Mouse (Mus musculus) gastrocnemius, adult 18-20 months (tissue): ENCODE measurements around the gene Fbxo39. TPM values are rescaled to one million over a fixed set of nuclear protein-coding genes. Genes with fewer than 3 reads are reported as not detected.
A peak's percentile ranks its signal among the peaks of the same experiment; 100 is the strongest.

Source experiments
- DNase-seq: peaks from one replicate; pipeline ENCODE4 v3.0.0; 2021; ENCODE audit warnings: low spot score
- long read RNA-seq, 2 experiments: library from polyadenylated mRNA; stranded (forward); transcript quantifications; one replicate each; pipeline ENCODE4 v2.0.0; 2021
- total RNA-seq, 2 experiments: library from RNA; stranded (reverse); gene quantifications; 2 replicates each; pipeline ENCODE4 v1.2.3; 2021

Gene Fbxo39
- not detected for total RNA-seq
- long read RNA-seq, experiment 1, result 0 reads
- long read RNA-seq, experiment 2, result 0 reads

DNA sequence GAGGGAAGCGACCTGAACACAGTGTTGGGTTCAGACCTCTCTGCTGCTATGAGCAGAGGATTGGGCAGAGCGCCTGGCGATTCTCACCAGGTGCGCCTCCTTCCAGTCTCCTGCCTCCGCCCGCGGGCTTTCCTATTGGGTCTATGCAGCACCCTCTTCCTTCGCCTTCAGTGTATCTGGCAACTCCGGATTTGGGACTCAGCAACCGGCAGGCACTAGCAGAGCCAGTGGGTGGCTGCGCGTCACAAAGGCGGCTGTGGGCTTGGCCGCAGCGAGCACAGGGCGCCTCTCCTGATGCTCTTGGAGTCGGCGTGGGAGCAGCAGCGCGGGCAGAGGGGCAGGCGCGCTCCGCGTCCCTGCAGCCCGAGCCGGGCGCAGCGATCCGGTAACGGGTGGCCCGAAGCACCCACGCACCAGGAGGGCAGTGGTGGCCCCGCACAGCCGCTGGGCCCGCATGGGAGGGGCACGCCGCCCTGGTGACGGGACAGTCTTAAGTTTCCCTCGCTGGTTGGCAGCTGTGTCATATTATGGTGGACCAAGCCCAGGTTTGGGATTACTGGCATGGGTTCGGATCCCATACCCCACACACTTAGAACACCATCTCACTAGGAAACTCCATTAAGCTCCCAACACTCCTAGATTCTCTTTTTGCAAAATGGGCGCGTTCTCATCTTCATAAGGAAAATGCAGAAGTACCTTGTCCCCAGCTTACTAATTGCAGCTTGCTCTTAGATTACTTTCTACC, at the start of gene Fbxo39:
TSS of gene Fbxo39 (plus strand) at position 294 of the 745 bp plus-strand sequence.
- no peak for DNase-seq

DNA sequence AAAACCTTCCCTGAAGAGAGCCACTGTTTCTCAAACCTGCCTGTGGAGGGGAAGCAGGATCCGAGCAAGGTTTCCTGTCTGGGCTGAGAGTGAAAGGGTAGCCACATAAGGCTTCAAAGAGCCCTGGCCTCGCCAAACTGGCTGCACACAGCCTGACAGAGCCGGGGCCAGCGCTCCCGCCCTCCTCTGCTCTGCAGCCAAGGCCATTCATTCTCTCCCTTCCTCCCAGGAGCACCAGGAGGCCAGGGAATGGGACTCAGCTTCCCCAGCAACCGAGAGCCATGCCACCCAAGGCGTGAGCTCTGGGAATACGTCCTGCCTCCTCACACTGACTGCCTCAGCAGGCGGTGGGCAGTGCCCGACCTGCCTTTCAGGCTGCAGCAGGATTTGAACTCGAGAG, 48.8 kb upstream of the Fbxo39 start:
- peak; percentile 3 for DNase-seq

DNA sequence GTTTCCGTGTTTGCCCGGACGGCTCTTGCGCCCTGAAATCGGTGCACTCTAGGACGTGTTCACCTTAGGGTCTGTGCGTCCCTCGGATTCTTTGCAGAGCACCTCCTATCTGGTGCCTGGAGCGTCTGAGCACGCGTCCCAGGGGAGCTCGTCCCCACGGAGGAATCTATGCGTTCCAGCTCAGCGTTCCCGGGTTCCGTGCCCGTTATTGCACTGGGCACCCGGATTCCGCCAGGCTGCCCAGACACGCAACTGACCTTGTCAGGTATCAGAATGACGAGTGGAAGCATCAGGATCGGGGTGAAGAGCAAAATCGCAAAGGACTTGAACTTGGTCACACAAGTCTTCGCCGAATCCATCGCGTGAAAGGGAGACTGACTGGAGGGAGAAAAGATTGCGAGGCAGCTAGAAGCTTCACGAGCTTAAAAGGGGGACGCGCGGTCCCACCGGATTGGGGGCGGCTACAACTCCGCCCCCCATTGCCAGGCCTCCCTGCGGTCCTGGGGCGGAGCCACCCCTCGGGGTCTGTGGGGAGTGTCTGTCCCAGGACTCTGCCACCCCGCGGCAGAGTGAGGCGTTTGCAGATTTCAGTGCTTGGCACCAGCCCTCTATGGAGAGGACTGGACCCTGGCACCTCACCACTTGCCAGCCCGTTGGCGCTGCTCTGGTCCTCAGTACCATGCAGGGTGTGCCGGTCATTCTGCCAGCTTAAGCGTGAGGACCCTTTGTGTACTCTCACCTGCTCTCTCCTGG, 47.9 kb upstream of the Fbxo39 start:
- DNase-seq, result peak; percentile 30

DNA sequence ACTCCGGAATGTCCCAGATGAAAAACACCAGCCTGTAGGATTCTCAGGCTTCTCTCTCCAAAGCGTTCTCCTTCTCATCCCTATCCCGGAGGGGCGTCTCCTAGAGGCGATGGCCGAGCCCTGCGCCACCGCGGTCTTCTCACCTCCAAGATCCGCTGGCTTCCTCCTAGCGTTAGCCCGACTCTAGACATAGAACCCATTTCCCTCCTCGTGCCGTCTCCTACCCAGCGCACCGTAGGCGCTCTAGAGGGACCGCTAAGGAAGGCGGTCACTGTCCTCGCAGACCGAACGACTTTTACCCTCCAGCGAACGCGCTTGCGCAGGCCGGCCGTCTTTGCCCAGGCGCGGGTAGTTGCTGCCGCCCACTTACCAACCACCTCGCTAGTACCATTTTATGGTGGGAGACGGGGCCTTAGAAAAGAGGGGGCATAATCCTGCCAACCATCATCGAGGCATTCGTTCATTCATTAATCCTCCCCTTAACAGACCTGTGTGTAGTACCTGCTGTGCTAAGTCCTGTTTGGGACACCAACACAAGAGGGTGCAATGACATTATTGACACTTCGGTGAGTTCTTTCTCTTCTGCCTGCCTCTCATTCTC, 47.2 kb upstream of the Fbxo39 start, which contains the start of gene Slc13a5:
TSS of gene Slc13a5 (minus strand) at position 263 of the 601 bp plus-strand sequence.
- DNase-seq, result no peak

DNA sequence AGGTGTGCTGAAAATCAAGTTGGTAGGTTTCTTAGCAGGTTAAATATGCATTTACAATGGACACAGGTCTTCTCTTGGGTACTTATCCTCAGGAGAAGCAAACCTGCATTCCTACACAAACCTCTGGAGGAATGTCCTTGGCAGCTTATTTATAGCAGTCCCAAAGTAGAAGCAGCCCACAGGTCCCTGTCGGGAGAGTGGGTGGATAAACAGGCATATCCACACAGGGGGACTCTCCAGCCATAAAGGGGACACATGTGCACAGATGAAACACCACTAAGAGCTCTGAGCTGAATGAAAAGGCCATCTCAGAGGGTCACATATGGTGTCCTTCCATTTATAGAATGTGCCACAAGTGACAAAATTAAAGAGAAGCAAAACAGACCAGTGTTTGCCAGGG, 42.5 kb upstream of the Fbxo39 start:
- DNase-seq, result no peak

DNA sequence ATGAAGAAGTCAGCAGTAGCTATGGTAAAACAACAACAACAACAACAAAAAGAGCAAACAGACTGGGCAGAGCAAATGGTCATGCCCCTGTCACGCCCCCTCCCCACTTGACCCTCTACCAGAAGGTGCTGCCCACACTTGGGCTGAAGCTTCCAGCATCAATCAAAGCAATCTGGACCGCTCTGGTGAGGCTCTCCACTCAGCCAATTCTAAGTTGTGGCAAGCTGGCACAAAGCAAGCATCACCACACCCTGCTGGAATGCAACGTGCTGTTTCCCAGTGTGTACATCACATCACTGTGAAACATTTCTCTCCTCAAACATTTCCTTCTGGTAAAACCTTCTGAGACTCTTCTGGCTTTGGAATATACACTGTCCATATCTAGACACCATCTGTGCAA, 40.9 kb upstream of the Fbxo39 start:
- no peak for DNase-seq

DNA sequence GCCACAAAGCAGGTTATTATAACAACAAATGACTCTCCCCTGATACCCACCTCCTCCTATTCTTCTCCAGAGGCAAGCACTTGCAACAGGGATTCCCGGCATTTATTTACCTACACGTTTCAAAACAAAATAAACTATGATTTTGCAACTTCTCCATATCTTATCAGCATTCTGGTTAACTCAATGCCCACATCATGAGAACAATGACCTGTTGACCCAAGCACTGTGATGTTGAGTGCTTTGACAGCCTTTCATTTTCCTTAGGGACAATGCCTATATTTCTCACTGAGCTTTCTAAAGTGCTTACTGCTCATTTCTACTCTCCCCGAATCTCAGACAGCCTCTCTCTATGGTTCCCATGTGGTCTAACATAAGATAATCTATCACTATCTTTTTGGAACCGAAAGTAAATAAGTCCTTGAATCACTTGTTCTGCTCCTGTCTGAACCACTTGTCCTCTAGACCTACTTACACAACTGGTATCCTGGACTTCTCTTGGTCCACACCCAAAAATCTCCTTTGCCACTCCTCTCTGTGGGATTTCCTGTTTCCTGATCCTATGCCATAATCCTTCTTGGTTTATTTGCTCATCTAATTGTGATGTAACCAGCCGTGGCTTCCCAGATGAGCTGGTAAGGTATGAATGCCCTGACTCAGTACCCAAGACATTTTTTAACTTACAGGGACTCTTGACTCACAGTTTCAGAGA, 32.9 kb upstream of the Fbxo39 start:
- DNase-seq, result no peak

DNA sequence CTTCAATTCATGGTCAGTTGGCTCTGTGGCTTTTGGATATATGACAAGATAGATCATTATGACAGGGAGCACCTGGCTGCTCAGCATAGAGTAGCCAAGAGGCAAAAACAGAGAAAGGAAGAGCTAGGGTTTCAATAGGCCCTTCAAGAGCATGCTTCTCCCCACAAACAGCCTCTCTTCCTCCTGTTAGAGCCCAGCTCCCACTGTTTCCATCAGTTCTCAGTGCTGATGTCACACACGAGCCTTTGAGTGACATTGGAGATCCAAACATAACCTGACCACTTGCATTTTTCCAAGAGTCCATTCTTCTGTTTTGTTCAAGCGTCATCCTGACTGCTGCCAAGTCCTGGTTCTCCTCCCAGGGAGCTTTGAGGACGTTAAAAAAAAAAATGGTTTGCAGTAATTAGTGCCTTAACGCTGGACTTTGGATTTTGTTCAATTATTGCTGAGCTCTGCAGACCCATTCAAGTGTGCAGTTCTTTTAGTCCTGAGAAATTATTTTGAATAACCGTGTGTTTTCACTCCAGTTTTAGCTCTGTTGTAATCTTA, 32.3 kb upstream of the Fbxo39 start:
- DNase-seq, result no peak

DNA sequence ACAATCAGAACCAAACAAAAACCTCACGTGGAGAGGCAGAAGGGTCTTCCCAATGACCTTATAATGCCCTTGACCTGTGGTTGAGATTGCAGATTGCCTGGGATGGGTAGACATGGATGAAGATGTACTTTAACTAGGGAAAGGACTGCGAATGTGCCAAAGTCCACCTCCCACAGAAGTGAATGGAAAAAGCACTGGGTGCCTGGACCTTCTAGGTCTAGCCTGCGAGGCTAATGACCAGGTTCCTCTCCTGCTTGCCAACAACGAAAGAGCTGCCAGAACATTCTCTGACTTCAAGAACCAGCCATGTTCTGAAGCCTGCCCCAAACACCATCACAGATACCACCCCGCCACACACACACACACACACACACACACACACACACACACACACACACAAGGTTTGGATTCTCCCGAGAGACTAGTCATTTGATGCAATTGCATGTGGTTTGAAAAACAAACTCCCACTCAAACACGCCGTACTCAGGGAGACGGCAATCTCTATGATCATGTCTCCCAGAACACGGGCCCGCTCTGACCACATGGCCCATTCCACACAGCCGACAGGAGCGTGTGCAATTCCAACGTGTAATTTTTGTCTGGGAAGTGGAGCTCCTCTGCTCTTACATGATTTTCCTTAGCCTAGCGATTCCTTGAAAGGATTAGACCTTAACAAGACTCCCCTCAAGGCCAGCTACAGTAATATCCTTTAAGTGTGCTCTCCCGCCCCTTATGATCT, 30.6 kb upstream of the Fbxo39 start:
- DNase-seq, result no peak

DNA sequence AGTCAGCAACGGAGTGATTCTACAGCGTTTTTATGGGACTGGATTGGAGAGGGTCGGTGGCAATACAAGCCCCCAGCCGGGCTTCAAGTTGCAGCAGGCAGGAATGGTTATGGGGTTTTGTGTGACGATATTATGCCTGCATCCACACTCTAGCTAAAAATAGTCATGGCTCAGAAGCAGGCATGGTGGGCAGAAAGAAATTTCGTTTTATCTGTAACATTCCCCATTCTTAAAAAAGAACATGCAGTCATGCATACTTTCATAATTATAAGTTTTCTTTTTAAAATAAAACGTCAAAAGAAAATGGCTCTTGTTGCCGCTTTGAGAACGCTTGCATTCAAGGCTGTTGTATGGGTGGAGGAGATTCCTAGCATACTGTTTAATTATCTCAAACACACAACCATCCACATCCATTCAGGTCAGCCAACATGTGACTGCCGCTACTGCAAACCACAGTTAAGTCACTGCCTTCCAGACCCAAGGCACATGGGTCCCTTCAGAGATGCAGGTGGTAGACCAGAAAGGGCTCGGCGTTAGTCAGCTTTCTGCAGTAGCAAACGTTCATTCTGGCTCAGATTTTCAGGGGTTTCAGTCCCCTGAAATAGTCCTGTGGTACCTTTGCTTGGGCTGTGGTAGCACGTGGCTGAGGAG, 29.6 kb upstream of the Fbxo39 start:
- no peak for DNase-seq

DNA sequence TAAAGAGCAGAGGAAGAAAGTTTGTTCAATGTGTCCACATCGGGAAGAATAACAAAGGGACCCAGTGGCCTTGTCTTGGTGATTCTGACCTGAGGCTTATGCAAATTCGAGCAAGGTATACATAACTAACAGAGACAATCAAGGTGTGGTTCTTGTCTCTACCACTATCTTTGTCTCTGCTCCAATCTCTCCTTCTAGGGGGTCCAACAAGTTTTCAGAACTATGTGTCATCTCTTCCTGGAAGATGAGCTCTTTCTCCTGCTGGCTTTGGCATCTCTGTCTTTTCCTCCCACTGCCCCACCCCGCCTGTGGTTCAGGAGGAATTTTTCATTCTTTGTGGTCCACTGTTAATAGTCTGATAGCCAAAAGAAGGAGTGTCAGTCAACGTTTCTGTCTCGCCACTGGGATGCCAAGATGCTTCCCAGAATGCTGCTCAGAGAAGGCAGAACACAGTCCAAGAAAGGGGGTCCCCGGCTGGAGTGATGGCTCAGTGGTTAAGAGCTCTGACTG, 28.2 kb upstream of the Fbxo39 start:
- no peak for DNase-seq

DNA sequence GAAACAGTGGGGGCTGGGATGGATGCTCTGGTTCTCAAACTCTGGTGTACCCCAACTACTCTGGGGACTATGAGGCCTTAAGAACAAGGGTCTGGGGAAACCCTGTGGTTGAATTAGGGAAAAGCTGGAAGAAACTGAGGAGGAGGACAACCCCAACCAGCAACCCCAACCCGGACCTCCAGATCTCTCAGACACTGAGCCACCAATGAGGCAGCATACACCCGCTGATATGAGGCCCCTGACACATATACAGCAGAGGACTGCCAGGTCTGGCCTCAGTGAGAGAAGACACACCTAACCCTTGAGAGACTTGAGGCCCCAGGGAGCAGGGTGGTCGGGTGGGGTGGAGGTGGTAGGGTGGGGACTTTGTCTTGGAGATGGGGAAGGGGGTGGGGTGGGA, 27.6 kb upstream of the Fbxo39 start:
- no peak for DNase-seq

DNA sequence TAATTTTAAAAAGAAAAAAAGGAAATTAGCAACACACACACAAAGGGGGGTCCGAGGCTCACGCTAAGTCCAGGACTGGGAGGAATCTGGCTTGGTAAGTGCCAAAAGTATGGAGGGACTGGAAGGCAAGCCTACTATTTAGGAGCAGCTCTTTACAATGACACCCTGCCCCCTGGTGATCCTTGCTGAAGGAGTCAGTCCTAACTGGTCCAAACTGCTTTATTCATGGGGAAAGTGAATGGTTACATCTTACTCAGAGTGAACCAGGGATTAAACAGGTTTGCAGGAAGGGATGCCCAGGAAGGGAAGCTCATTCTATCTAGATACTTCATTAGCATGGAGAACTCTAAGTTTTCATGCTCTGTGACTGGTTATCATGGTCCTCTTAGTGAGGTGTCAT, 27.1 kb upstream of the Fbxo39 start:
- no peak for DNase-seq

DNA sequence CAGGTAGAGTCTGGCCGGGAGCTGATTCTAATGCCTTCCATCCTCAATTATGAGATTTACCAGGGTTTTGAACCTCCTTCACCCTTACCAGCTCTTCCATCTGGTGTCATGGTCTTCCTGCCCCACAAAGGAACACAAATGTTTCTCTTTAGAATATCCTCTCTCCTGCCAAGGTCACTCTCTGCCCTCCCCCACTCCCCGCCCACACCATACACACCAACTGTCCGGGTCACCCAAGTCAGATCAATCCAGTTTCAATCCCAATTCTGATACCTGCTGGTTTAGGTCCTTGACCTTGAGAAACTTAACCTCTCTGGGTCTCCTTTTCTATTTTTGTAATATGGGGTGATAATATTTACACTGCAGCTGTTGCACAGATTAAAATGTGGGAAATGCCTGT, 26.7 kb upstream of the Fbxo39 start:
- DNase-seq, result no peak

DNA sequence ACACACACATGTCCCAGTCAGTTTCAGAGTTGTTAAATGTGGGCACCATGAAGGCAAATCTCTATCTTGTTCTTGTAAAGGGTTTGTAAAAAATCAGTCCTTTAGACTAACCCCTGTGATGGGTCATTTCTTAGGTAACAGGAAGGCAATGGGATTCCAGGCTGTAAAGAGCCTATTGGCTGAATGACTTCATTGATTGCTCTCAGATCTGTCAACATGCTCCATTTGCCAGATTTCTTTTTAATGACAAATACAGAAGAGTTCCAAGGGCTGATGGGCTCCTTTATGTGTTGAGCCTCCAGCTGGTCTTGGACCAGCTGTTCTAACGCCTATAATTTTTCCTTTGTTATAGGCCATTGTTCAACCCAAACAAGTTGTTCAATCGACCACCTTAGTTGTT, 21.1 kb upstream of the Fbxo39 start:
- no peak for DNase-seq

DNA sequence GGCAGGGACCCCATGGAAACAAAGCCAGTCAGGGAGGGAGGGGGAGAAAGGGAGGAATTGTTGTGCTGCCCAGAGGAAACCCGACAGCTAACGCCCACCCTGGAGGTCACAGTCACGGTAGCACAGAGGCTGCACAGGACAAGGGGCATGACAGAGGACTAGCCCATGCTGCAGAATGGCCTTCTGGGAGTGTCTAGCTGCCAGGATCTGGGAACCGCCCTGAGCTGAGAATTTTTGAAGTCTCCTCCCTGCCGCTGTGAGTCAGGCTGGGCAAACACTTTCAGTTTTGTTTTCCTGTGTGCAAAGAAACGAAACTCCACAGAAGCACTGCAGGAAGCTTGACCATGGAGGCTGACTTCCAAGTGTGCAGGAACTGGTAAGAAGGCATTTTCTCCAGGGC, 12.9 kb upstream of the Fbxo39 start, which contains the start of gene Xaf1:
TSS of gene Xaf1 (plus strand) at position 296 of the 400 bp plus-strand sequence.
- peak; percentile 75 for DNase-seq

DNA sequence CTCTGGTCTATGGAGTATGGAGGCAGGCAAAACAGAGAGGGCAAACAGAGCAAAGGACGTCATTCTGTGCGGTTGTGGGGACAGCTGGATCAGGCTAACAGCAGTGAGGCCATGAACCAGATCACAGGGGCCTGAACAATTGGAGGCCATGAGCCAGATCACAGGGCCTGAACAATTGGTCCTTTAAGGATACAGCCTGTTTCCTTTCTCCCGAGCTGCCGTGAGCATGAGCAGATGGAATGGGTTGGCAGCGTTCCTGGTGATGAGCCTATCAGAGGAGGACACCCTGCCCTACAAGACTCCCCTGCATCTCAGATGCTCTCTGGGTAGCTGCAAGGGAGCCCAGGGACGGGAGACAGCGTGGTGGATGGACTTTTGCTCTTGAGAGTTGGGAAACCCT, 12.0 kb upstream of the Fbxo39 start:
- peak; percentile 36 for DNase-seq

DNA sequence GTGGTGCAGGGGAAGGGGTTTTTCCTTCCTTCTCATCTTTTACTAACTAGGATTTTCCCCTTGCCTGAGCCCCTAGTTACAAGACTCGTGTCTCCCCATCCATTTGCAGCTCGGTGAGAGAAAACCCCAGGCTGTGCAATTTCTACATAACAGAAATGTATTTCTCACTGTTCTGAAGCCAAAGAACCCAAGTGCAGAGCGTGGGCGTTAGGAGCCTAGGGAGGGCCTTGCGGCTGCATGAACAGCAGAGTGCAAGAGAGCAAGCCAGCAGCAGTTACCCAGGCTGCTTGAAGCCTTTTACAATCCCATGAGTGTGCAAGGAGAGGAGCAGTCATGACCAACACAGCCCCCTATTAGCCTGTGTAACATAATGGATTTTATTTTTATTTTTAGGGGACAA, 6.8 kb upstream of the Fbxo39 start:
- no peak for DNase-seq

DNA sequence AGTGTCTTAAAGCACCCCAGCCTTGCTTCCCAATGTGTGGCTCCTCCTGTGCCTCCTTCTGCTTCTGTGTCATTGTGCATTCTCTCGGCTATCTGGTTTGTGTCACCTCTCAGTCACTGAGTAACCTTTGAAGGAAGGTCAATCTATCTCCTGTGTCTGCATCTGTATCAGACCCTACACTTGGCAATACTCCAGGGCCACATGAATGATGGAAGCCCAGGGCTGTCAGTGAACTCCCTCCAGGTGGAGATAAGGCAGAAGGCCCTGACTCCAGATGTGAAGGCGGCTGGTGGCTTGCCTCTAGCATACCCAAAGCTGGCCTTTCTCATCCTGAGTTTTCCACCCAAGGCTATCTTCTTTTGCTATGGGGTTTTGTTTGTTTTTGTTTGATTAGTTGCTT, 5.3 kb upstream of the Fbxo39 start:
- no peak for DNase-seq

DNA sequence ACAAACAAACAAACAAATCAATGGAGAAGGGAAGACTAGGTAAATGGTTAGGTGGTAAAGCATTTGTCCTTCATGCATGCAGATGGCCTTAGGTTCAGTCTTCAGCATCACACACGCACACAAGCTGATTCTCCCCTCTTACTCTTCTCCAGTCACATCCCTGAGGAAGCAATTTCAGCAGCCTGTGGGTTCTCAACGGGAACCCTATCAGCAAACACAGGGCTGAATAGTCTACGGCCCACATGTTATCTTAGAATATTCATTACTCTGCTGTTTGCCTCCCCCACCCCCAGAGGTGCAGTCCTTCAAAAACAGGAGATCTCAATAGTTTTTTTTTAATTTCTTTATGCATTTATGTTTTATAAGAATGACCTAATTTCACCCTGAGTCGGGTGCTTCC, 3.8 kb upstream of the Fbxo39 start:
- DNase-seq, result no peak
